Mouse (Mus musculus) common myeloid progenitor, adult 5-6 weeks (primary cell): Measurements from ENCODE around the gene Lama1. TPM values are rescaled to one million over a fixed set of nuclear protein-coding genes. Genes with fewer than 3 reads are reported as not detected.

Source experiments
- ATAC-seq: replicated peaks from 2 replicates; pipeline ENCODE4 v1.8.0; 2016; ENCODE audit warnings: low read depth, mild to moderate bottlenecking, moderate TSS enrichment, inconsistent platforms; ENCODE audit not compliant: poor library complexity, severe bottlenecking
- total RNA-seq: library from RNA; stranded (forward); fragments of 200-1000, 187-1606 nt; gene quantifications from 2 replicates; pipeline ENCODE4 v1.2.3, GENCODE M21; 2017

Lama1 gene
- not detected in 2 replicates for total RNA-seq

GRCm38 (mm10) chr17:67696694-67697386, at the start of gene Lama1:
TSS of gene Lama1 (plus strand) at chr17:67697259.
- peak; percentile 96 for ATAC-seq

GRCm38 (mm10) chr17:67651506-67651905, 45.6 kb upstream of the Lama1 start:
- ATAC-seq = peak; percentile 95

GRCm38 (mm10) chr17:67664299-67664698, 32.8 kb upstream of the Lama1 start:
- ATAC-seq = peak; percentile 50; the same call in 1 of the 2 replicates

GRCm38 (mm10) chr17:67666981-67667380, 30.1 kb upstream of the Lama1 start:
- no peak for ATAC-seq

- ATAC-seq = peak; percentile 93
These were observed 29.1 kb upstream of the Lama1 start for GRCm38 (mm10) chr17:67667981-67668380.

GRCm38 (mm10) chr17:67678576-67678975, 18.5 kb upstream of the Lama1 start:
- ATAC-seq = no peak

- ATAC-seq = no peak
These were observed 16.0 kb upstream of the Lama1 start for GRCm38 (mm10) chr17:67681084-67681483.

GRCm38 (mm10) chr17:67685022-67685743, 11.9 kb upstream of the Lama1 start:
- no peak for ATAC-seq

GRCm38 (mm10) chr17:67687505-67687904, 9.6 kb upstream of the Lama1 start:
- ATAC-seq = no peak

GRCm38 (mm10) chr17:67690689-67691088, 6.4 kb upstream of the Lama1 start:
- no peak for ATAC-seq

- 0 out of 2 replicates have a peak, but pooled peaks have one; percentile 12 for ATAC-seq
These were observed 4.4 kb upstream of the Lama1 start for GRCm38 (mm10) chr17:67692651-67693050.

- no peak for ATAC-seq
These were observed 3.2 kb upstream of the Lama1 start for GRCm38 (mm10) chr17:67693861-67694260.

GRCm38 (mm10) chr17:67697461-67697891, 417 bp downstream of the Lama1 start:
- ATAC-seq = no peak; the same call in 1 of the 2 replicates

GRCm38 (mm10) chr17:67698301-67698700, 1.2 kb downstream of the Lama1 start:
- ATAC-seq = no peak

- no peak for ATAC-seq
These were observed 4.7 kb downstream of the Lama1 start for GRCm38 (mm10) chr17:67701761-67702160.

- no peak for ATAC-seq
These were observed 5.9 kb downstream of the Lama1 start for GRCm38 (mm10) chr17:67702941-67703340.

GRCm38 (mm10) chr17:67705035-67705769, 8.1 kb downstream of the Lama1 start:
- peak; percentile 81 for ATAC-seq

GRCm38 (mm10) chr17:67706372-67706771, 9.3 kb downstream of the Lama1 start:
- ATAC-seq = no peak

GRCm38 (mm10) chr17:67707793-67708364, 10.8 kb downstream of the Lama1 start:
- ATAC-seq = no peak

- ATAC-seq = no peak
These were observed 13.3 kb downstream of the Lama1 start for GRCm38 (mm10) chr17:67710377-67710781.
